Mouse (Mus musculus) limb, embryonic 11.5 days (tissue): Measurements from ENCODE around the gene H2al1g. TPM values are rescaled to one million over a fixed set of nuclear protein-coding genes. Genes with fewer than 3 reads are reported as not detected.
A peak's percentile ranks its signal among the peaks of the same experiment; 100 is the strongest.

Experiments
- ATAC-seq: fragments of 200-750 bp; cut with Nextera tagmentation; 2 replicates; pipeline ENCODE4 v1.8.0; 2017; ENCODE audit warnings: low read depth; ENCODE audit not compliant: insufficient number of reproducible peaks, low FRiP score, low TSS enrichment
- DNase-seq: peaks from one replicate; pipeline ENCODE4 v3.0.0-alpha.2; 2015; ENCODE audit warnings: low spot score
- H3K27ac ChIP-seq: fragments of 300-500 bp; sonication (generic); replicated peaks from 2 replicates; pipeline ENCODE4 v1.5.1; 2014; ENCODE audit warnings: low read depth, mild to moderate bottlenecking, low read length
- H3K27me3 ChIP-seq: fragments of 300-500 bp; sonication (generic); 2 replicates; pipeline ENCODE4 v1.6.1; 2014; ENCODE audit warnings: mild to moderate bottlenecking, low read length, mixed read lengths; ENCODE audit not compliant: control insufficient read depth, insufficient read depth
- H3K36me3 ChIP-seq: fragments of 300-500 bp; sonication (generic); 2 replicates; pipeline ENCODE4 v1.6.1; 2014; ENCODE audit warnings: mild to moderate bottlenecking, low read length, moderate library complexity, mixed read lengths; ENCODE audit not compliant: control insufficient read depth, insufficient read depth
- H3K4me1 ChIP-seq: fragments of 300-500 bp; sonication (generic); 2 replicates; pipeline ENCODE4 v1.6.1; 2014; ENCODE audit warnings: low read length, mixed read lengths; ENCODE audit not compliant: control insufficient read depth, insufficient read depth
- H3K4me2 ChIP-seq: fragments of 300-500 bp; sonication (generic); 2 replicates; pipeline ENCODE4 v1.6.1; 2014; ENCODE audit warnings: low read depth, mild to moderate bottlenecking, moderate library complexity; ENCODE audit not compliant: severe bottlenecking
- H3K4me3 ChIP-seq: fragments of 300-500 bp; sonication (generic); 2 replicates; pipeline ENCODE4 v1.5.1; 2014; ENCODE audit warnings: low read depth, low read length
- H3K9ac ChIP-seq: fragments of 300-500 bp; sonication (generic); 2 replicates; pipeline ENCODE4 v1.6.1; 2014; ENCODE audit warnings: mild to moderate bottlenecking, low read length
- H3K9me3 ChIP-seq: fragments of 300-500 bp; sonication (generic); 2 replicates; pipeline ENCODE4 v1.6.1; 2016; ENCODE audit warnings: low read length; ENCODE audit not compliant: control insufficient read depth
- WGBS: fragments of 180-500 bp; shearing (Covaris S2); extraction: QIAGEN DNeasy Blood & Tissue Kit; methylation state at CpG from one replicate; pipeline ENCODE4 v1.1.7; 2014; 5-methylcytosine and 5-hydroxymethylcytosine counted together
- polyA plus RNA-seq: library from polyadenylated mRNA; unstranded; fragments of >200 nt; fragmentation: Nextera tagmentation; extraction: Ambion mirVana; gene quantifications from 2 replicates; pipeline ENCODE4 v1.2.1, GENCODE M21; 2014

The H2al1g gene
- polyA plus RNA-seq, 1 experiment from 2014 or later, result not detected

GRCm38 (mm10) chrX:11346756-11347155, 28.7 kb downstream of the H2al1g start:
- H3K36me3 ChIP-seq, result no peaks in the 10 kb centered on the region
- no peak for ATAC-seq
- WGBS, result 94% methylated on average over 3 of the region's 3 CpGs
- no peaks in the 10 kb centered on the region for H3K9me3 ChIP-seq
- no peak overlapping the region for H3K4me2 ChIP-seq
- no peak overlapping the region for H3K9ac ChIP-seq
- no peak overlapping the region for H3K4me3 ChIP-seq
- H3K27me3 ChIP-seq, result no peaks in the 10 kb centered on the region
- DNase-seq, result no peak
- no peak overlapping the region for H3K27ac ChIP-seq
- 0 out of 2 replicates have a peak, but pooled peaks cover 2% of the 10 kb centered on the region for H3K4me1 ChIP-seq

- Histone ChIP-seq H3K27me3 (0 out of 2 replicates have a peak, but pooled peaks cover 5% of the 10 kb centered on the region), H3K9ac (no peak overlapping the region), H3K4me3 (no peak overlapping the region), H3K4me1 (0 out of 2 replicates have a peak, but pooled peaks cover 5% of the 10 kb centered on the region), H3K4me2 (no peak overlapping the region), H3K27ac (no peak overlapping the region), H3K9me3 (no peaks in the 10 kb centered on the region), H3K36me3 (no peaks in the 10 kb centered on the region)
- ATAC-seq, result no peak
- DNase-seq, result no peak
- WGBS, result 78% methylated on average over 6 of the region's 6 CpGs
Observed at GRCm38 (mm10) chrX:11360823-11361222, 42.8 kb downstream of the H2al1g start.

GRCm38 (mm10) chrX:11361261-11361660, 43.2 kb downstream of the H2al1g start:
- no peak overlapping the region for H3K4me2 ChIP-seq
- H3K27me3 ChIP-seq, result 0 out of 2 replicates have a peak, but pooled peaks cover under 1% of the 10 kb centered on the region
- H3K4me3 ChIP-seq, result no peak overlapping the region
- 87% methylated on average over 2 of the region's 2 CpGs for WGBS
- 0 out of 2 replicates have a peak, but pooled peaks cover 5% of the 10 kb centered on the region for H3K4me1 ChIP-seq
- H3K36me3 ChIP-seq, result no peaks in the 10 kb centered on the region
- DNase-seq, result no peak
- no peak overlapping the region for H3K9ac ChIP-seq
- no peaks in the 10 kb centered on the region for H3K9me3 ChIP-seq
- no peak for ATAC-seq
- no peak overlapping the region for H3K27ac ChIP-seq

- Histone ChIP-seq H3K4me1 (0 out of 2 replicates have a peak, but pooled peaks cover 5% of the 10 kb centered on the region), H3K4me2 (no peak overlapping the region), H3K4me3 (no peak overlapping the region), H3K27ac (no peak overlapping the region), H3K9me3 (no peaks in the 10 kb centered on the region), H3K27me3 (no peaks in the 10 kb centered on the region), H3K36me3 (no peaks in the 10 kb centered on the region), H3K9ac (no peak overlapping the region)
- 62% methylated on average over 6 of the region's 6 CpGs for WGBS
- ATAC-seq, result no peak
- DNase-seq, result no peak
Observed at GRCm38 (mm10) chrX:11363890-11364289, 45.8 kb downstream of the H2al1g start.

- ATAC-seq (no peak), DNase-seq (peak; percentile 46)
- no peak overlapping the region for H3K27ac ChIP-seq
- 33% methylated on average over 12 of the region's 12 CpGs for WGBS
- no peak overlapping the region for H3K4me2 ChIP-seq
- H3K27me3 ChIP-seq, result no peaks in the 10 kb centered on the region
- H3K4me1 ChIP-seq, result 0 out of 2 replicates have a peak, but pooled peaks cover 5% of the 10 kb centered on the region
- no peaks in the 10 kb centered on the region for H3K9me3 ChIP-seq
- H3K4me3 ChIP-seq, result no peak overlapping the region
- no peak overlapping the region for H3K9ac ChIP-seq
- H3K36me3 ChIP-seq, result no peaks in the 10 kb centered on the region
Observed at GRCm38 (mm10) chrX:11365151-11365550, 47.1 kb downstream of the H2al1g start.

Other genes with a start within 250 kb of the H2al1g start
- not detected in 2 replicates for gene H2al1a, start 19.0 kb upstream of the H2al1g start, polyA plus RNA-seq
- gene H2al1b, start 15.8 kb upstream of the H2al1g start, polyA plus RNA-seq, result not detected in 2 replicates
- gene H2al1c, start 12.6 kb upstream of the H2al1g start, polyA plus RNA-seq, result not detected in 2 replicates
- not detected in 2 replicates for gene H2al1d, start 9.4 kb upstream of the H2al1g start, polyA plus RNA-seq
- gene H2al1e, start 6.3 kb upstream of the H2al1g start, polyA plus RNA-seq, result not detected in 2 replicates
- gene H2al1f, start 3.1 kb upstream of the H2al1g start, polyA plus RNA-seq, result not detected in 2 replicates
- not detected in 2 replicates for gene H2al1h, start 3.2 kb downstream of the H2al1g start, polyA plus RNA-seq
- not detected in 2 replicates for gene H2al1i, start 6.4 kb downstream of the H2al1g start, polyA plus RNA-seq
- gene H2al1j, start 9.6 kb downstream of the H2al1g start, polyA plus RNA-seq, result not detected in 2 replicates